Mouse (Mus musculus) lung, postnatal 10 days (tissue): ENCODE measurements around the gene Dpep2nb.
"Not testable (repeated sequence)": the region's sequence is repeated elsewhere in the genome, so short reads cannot be mapped to it uniquely, and the experiment has no call there.

Source experiments
- DNase-seq: peaks from one replicate; pipeline ENCODE4 v3.0.0; 2021

The Dpep2nb gene

GRCm38 (mm10) chr8:106005875-106006274 is at the start of gene Dpep2nb:
Gene Dpep2nb (minus strand): TSS chr8:106005975.
- no peak for DNase-seq

DNA sequence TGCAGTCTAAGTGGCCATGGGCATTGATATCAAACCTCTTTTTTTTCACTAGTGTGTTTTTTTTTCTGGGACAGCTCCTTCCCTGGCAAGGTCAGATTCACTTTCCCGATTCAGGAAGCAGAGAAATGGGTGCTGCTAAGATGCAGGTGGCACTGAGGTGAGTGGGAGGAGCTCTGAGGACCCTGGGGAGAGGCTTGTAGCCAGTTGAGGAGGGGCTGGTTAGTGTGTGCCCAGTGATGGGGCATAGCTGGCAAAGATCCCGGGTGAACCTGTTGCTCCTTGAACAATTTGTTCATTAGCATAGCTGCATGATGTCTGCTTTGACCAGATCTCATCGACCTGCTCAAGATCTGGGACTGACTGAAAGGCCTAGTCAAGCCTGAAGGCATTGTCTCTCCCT is 49.3 kb upstream of the Dpep2nb start:
- no peak for DNase-seq

- peak; percentile 76 for DNase-seq
Measured at GRCm38 (mm10) chr8:106054190-106054811, 48.5 kb upstream of the Dpep2nb start.

DNA sequence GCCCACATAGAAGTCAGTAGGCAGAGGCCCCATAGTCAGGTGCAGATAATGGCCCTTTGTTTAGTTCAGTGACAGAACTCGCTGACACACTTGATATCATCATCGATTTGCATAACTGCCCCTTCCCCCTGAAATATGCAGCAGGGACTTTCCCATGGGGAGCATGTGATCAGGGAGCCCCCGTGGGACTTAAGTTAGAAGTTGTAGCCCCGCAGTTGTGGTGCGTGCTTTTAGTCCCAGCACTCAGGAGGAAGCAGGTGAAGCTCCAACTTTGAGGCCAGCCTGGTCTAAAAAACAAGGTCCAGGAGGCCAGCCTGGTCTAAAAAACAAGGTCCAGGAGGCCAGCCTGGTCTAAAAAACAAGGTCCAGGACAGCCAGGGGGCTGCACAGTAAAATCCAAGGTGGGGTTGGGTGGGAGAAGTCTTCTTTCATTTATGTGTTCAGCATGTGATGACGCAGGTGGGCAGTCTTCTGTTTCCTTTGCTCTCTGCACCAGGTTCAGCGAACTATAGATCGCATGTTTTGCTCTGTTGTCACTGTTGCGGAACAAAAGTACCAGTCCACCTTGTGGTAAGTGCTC is 46.8 kb upstream of the Dpep2nb start:
- no peak for DNase-seq

DNA sequence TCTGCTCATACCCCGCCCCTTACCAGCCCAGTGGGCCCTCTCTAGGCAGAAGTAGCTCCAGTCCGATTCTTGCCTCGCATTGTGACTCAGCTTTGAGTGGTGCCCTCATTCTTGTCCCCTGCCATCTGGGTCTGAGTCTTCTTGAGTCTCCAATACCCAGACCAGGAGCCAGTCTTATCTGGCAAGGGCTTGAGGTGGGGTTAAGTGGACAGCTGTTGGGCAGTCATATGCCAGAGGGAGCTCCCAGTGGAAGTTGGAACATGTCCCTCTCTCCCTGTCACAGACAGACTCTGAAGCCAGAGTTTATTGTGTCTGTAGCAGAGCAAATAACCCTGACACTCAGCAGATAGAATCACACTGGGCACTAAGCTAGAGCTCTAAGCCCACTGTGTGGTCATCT is 45.3 kb upstream of the Dpep2nb start:
- DNase-seq, result no peak

DNA sequence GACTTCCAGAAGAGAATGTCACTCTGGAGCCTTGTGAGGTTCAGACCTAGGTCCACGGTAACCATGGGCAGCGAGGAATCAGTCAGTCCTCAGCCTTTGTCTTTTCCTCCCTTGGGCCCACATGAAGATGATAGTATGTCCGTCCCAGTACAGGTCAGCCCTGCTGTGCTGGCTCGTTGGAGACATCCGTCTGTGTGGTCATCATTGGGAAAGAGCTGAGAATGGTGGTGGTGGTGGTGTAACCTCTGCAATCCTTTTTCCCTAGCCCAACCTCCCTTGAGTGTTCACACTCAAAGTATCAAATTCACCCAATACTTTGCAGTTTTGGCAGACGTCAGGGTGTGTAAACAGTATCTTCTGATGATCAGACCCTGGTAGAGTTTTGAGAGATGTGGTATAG is 44.1 kb upstream of the Dpep2nb start:
- DNase-seq, result no peak

DNA sequence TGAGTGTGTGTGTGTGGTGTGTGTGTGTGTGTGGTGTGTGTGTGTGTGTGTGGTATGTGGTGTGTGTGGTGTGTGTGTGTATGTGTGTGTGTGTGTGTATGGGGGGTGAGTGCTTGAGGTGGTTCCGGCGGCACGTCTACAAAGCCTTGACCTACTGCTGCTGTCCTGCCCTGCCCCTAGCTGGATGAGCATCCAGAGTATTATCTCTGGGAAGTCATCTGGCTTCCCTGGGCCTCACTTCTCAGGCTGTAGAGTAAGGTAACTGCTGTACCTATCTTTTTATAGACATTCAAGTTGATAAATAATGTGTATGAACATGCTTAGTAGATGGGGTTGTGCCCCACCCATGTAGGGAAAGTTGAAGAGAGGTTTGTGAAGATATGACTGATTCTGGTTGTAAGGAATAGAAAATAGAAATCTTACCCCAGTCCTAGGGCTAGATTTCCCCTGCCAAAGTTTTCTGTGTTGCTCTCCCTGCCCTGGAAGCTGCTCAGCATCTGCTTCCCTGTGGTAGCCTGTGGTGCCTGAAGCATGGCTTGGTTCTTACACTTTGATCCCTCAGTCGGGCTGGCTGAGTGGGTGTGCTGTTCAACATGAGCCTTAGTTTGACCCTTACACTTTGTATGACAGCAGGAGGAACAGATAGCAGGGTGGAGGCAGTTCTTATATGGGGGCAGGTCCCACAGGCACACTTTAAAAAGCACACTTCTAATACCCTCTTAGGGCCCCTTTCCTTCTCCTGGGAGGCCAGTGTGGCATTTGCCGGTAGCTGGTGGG is 42.3 kb upstream of the Dpep2nb start:
- DNase-seq, result no peak

GRCm38 (mm10) chr8:106046872-106047559 is 41.2 kb upstream of the Dpep2nb start:
- no peak for DNase-seq

DNA sequence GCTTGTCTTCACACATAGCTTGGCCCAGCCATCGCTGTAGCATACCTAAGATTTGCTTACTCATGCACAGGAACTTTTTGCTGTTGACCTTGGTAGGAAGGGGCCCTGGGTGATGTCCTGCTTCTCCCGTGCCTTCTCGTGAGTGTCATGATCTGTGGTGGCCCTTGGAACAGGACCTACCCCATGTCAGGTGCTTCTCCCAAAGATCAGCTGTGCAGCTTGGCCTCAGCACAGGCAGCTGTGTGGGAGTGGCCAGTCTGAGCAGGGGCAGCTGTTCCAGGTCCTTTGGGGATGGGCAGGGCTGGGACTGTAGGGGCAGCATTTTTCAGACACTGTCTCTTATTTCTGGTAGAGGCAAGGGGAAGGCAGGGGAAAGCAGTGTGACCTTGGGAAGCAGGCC is 38.4 kb upstream of the Dpep2nb start:
- DNase-seq, result peak; percentile 39

GRCm38 (mm10) chr8:106043055-106043454 is 37.3 kb upstream of the Dpep2nb start:
- no peak for DNase-seq

GRCm38 (mm10) chr8:106040218-106040617 is 34.4 kb upstream of the Dpep2nb start:
- no peak for DNase-seq

DNA sequence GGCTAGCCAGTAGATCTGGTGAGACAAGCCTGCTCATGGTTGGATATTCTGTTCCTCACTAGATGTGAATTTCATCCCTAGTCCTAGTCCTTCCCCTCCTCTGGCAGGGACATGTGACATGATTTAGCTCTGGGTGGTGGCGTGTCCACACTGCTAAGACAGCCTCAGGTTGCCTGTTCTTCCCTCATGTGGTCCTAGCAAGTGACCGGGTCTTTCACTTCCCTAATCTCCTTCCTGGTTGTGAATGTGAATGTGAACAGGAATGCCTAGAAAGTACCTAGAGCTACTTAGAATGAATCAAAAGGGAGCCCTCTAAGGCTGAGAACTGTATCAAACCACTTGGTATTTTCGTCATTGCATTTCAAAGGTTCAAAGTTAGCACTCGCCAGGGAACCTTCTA is 33.8 kb upstream of the Dpep2nb start:
- DNase-seq, result no peak

DNA sequence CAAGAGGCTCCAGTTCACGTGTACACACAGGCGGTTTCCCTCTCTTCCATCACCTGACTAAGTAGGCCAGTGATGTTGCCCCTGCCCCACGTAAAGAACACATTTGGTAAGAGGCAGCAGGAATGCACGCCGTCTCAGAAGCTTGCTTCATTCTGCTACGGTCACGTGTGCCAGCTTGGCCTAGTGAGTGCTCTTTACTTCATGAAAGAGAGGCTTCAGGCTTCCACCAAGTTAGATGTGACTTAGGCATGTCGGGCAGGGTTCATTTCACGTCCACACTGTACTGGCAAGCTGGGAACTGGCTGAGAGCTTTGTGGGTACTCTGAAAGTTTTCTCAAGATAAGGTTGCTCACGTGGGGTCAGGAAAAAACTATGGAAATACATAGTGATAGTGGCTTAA is 32.9 kb upstream of the Dpep2nb start:
- peak; percentile 18 for DNase-seq

DNA sequence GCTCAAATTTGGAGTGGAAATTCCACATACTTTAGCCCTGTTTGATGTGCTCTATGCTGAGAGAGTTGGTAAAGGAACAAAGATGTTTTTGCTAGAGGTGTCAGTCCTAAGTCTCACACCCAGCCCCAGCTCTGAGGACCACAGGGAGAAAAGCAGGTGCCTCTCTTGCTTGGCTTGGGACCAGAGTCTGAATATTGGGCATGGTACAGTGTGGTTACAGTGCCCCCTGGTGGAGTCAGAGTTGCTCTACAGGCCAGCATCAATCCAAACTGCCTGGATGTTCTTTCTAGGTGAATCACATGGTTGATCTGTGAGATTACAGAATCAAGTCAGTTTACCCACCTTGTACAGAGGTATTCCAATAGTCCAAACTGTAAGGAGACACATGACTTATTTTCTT is 16.7 kb upstream of the Dpep2nb start:
- DNase-seq, result peak; percentile 81

GRCm38 (mm10) chr8:106018039-106018438 is 12.3 kb upstream of the Dpep2nb start:
- no peak for DNase-seq

DNA sequence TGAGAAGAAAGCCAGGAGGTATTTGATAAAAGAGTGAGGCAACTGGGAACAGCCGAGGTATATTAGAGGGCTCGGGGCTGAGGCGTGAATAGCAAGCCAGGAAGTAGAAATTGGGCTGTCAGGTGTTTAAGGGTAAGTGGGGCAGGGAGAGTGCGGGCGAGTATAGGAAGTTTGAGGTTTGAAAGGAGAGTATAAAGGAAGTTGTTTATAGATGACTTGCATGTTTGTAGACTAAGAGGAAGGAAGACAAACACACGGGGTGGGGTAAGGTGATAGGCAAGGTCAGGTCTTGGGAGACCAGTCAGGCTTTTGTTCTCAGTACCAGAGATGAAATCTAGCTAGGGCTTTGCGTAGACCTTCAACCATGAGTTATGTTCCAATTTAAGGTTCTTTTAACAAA is 11.4 kb upstream of the Dpep2nb start:
- DNase-seq, result no peak

- DNase-seq, result no peak
Measured at GRCm38 (mm10) chr8:106016284-106016683, 10.5 kb upstream of the Dpep2nb start.

GRCm38 (mm10) chr8:106012203-106012602 is 6.4 kb upstream of the Dpep2nb start:
- not testable (repeated sequence) for DNase-seq

GRCm38 (mm10) chr8:106011643-106011986 is 5.8 kb upstream of the Dpep2nb start, which contains the start of gene Ddx28:
Gene Ddx28 (minus strand): TSS chr8:106011882.
- DNase-seq, result no peak

GRCm38 (mm10) chr8:106010748-106011642 is 5.2 kb upstream of the Dpep2nb start:
- peak; percentile 94 for DNase-seq

GRCm38 (mm10) chr8:106007891-106008290 is 2.1 kb upstream of the Dpep2nb start:
- DNase-seq, result not testable (repeated sequence)

DNA sequence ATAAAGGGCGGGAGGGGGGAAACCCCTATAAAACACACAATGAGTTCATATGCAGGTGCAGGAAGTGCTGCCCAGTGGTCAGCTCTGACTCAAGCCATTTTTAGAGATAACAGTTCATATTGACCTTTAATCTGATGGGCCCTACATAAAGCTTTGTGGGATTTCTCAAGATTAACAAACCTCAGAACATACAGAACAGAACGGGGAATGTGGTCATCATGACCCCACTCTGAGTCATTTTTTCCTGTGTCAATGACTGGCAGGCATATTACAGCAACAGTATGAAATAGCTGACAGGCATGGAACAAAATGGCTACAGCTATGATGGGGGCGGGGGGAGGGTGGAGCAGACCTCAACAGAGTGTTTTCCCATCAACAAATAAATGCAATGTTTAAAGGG is 1.4 kb upstream of the Dpep2nb start:
- DNase-seq, result no peak

DNA sequence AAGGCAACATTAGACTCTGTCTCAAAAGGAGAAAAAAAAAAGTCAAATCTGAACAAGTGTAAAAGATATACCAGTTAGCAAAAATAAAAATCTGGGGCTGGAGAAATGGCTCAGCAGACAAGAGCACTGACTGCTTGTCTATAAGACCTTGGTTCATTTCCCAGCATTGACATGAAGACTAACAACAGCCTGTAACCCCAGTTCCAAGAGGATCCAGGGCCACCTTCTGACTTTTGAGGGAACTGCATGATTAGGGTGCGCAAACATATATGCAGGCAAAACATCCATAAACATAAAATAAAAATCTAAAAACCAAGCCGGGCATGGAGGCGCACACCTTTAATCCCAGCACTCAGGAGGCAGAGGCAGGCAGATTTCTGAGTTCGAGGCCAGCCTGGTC is 638 bp upstream of the Dpep2nb start:
- DNase-seq, result no peak
